Mouse (Mus musculus): ENCODE results near the gene Foxo1. TPM values are rescaled to one million over a fixed set of nuclear protein-coding genes. Genes with fewer than 3 reads are reported as not detected.

The Foxo1 gene
- polyA plus RNA-seq, 1 experiment from 2014 or later: 2.9 TPM

- no peaks in the 10 kb centered on the region for H3K36me3 ChIP-seq
- peaks cover 7% of the 10 kb centered on the region for H3K4me1 ChIP-seq (replicated peaks)
- H3K9ac ChIP-seq: no peak overlapping the region
- WGBS: 82% methylated on average over 13 of the region's 13 CpGs
- no peaks in the 10 kb centered on the region for H3K9me3 ChIP-seq
- no peak overlapping the region for H3K27ac ChIP-seq
- H3K27me3 ChIP-seq: no peaks in the 10 kb centered on the region
- ATAC-seq (ENCODE audit: low FRiP score): no peak
- H3K4me3 ChIP-seq: no peak overlapping the region
- no peak overlapping the region for H3K4me2 ChIP-seq
Measured at GRCm38 (mm10) chr3:52327146-52327545, 59.0 kb downstream of the Foxo1 start.

- H3K9ac ChIP-seq: no peak overlapping the region
- H3K36me3 ChIP-seq: no peaks in the 10 kb centered on the region
- no peak overlapping the region for H3K4me3 ChIP-seq
- H3K4me1 ChIP-seq (replicated peaks): no peaks in the 10 kb centered on the region
- no peaks in the 10 kb centered on the region for H3K27me3 ChIP-seq
- H3K9me3 ChIP-seq: no peaks in the 10 kb centered on the region
- ATAC-seq (ENCODE audit: low FRiP score): no peak
- no peak overlapping the region for H3K4me2 ChIP-seq
- WGBS: 95% methylated on average over 1 of the region's 1 CpGs
- no peak overlapping the region for H3K27ac ChIP-seq
Measured at GRCm38 (mm10) chr3:52331709-52332108, 63.6 kb downstream of the Foxo1 start.

- 84% methylated on average over 4 of the region's 4 CpGs for WGBS
- no peaks in the 10 kb centered on the region for H3K9me3 ChIP-seq
- no peak for ATAC-seq (ENCODE audit: low FRiP score)
Measured at GRCm38 (mm10) chr3:52338761-52339160, 70.6 kb downstream of the Foxo1 start.

GRCm38 (mm10) chr3:52340336-52341034 is 72.3 kb downstream of the Foxo1 start:
- H3K9me3 ChIP-seq: no peaks in the 10 kb centered on the region
- no peak overlapping the region for H3K4me2 ChIP-seq
- no peaks in the 10 kb centered on the region for H3K27me3 ChIP-seq
- no peak overlapping the region for H3K27ac ChIP-seq
- ATAC-seq (ENCODE audit: low FRiP score): no peak
- H3K36me3 ChIP-seq: no peaks in the 10 kb centered on the region
- H3K4me3 ChIP-seq: no peak overlapping the region
- H3K9ac ChIP-seq: no peak overlapping the region
- 91% methylated on average over 12 of the region's 12 CpGs for WGBS
- peaks cover 13% of the 10 kb centered on the region; the same call in 1 of the 2 replicates for H3K4me1 ChIP-seq (replicated peaks)

More at GRCm38 (mm10) chr3:52338761-52339160, 70.6 kb downstream of the Foxo1 start:
- Histone ChIP-seq H3K9ac (no peak overlapping the region), H3K36me3 (no peaks in the 10 kb centered on the region), H3K27ac (no peak overlapping the region), H3K4me3 (no peak overlapping the region), H3K4me1 (replicated peaks) (peaks cover 13% of the 10 kb centered on the region; the same call in 1 of the 2 replicates), H3K4me2 (no peak overlapping the region), H3K27me3 (no peaks in the 10 kb centered on the region)

GRCm38 (mm10) chr3:52342226-52342625 is 74.1 kb downstream of the Foxo1 start:
- Histone ChIP-seq H3K27ac (no peak overlapping the region), H3K9ac (no peak overlapping the region), H3K4me1 (replicated peaks) (peaks cover 13% of the 10 kb centered on the region; the same call in 1 of the 2 replicates), H3K9me3 (no peaks in the 10 kb centered on the region), H3K4me3 (no peak overlapping the region), H3K27me3 (no peaks in the 10 kb centered on the region), H3K36me3 (no peaks in the 10 kb centered on the region), H3K4me2 (no peak overlapping the region)
- no peak for ATAC-seq (ENCODE audit: low FRiP score)
- WGBS: 66% methylated on average over 3 of the region's 3 CpGs

GRCm38 (mm10) chr3:52342801-52343200 is 74.7 kb downstream of the Foxo1 start:
- Histone ChIP-seq H3K27ac (no peak overlapping the region), H3K4me3 (no peak overlapping the region), H3K9ac (no peak overlapping the region), H3K4me1 (replicated peaks) (peaks cover 13% of the 10 kb centered on the region), H3K27me3 (no peaks in the 10 kb centered on the region), H3K36me3 (no peaks in the 10 kb centered on the region), H3K9me3 (no peaks in the 10 kb centered on the region), H3K4me2 (no peak overlapping the region)
- 21% methylated on average over 3 of the region's 3 CpGs for WGBS
- ATAC-seq (ENCODE audit: low FRiP score): no peak

GRCm38 (mm10) chr3:52343270-52344070 is 75.3 kb downstream of the Foxo1 start:
- no peaks in the 10 kb centered on the region for H3K36me3 ChIP-seq
- ATAC-seq (ENCODE audit: low FRiP score): no peak
- H3K4me1 ChIP-seq (replicated peaks): peaks cover 18% of the 10 kb centered on the region
- no peak overlapping the region for H3K4me3 ChIP-seq
- H3K9ac ChIP-seq: no peak overlapping the region
- no peak overlapping the region for H3K4me2 ChIP-seq
- H3K27ac ChIP-seq: no peak overlapping the region
- WGBS: 88% methylated on average over 6 of the region's 6 CpGs
- no peaks in the 10 kb centered on the region for H3K9me3 ChIP-seq
- no peaks in the 10 kb centered on the region for H3K27me3 ChIP-seq

GRCm38 (mm10) chr3:52345881-52346280 is 77.7 kb downstream of the Foxo1 start:
- H3K27me3 ChIP-seq: no peaks in the 10 kb centered on the region
- H3K36me3 ChIP-seq: no peaks in the 10 kb centered on the region
- no peak for ATAC-seq (ENCODE audit: low FRiP score)
- H3K4me3 ChIP-seq: no peak overlapping the region
- H3K27ac ChIP-seq: no peak overlapping the region
- H3K4me1 ChIP-seq (replicated peaks): peaks cover 18% of the 10 kb centered on the region
- no peak overlapping the region for H3K4me2 ChIP-seq
- WGBS: 97% methylated on average over 11 of the region's 11 CpGs
- no peaks in the 10 kb centered on the region for H3K9me3 ChIP-seq
- no peak overlapping the region for H3K9ac ChIP-seq

- Histone ChIP-seq H3K9me3 (no peaks in the 10 kb centered on the region), H3K4me1 (replicated peaks) (peaks cover 14% of the 10 kb centered on the region), H3K27ac (no peak overlapping the region), H3K4me2 (no peak overlapping the region), H3K4me3 (no peak overlapping the region), H3K9ac (no peak overlapping the region), H3K27me3 (no peaks in the 10 kb centered on the region), H3K36me3 (no peaks in the 10 kb centered on the region)
- 83% methylated on average over 4 of the region's 4 CpGs for WGBS
- no peak for ATAC-seq (ENCODE audit: low FRiP score)
Measured at GRCm38 (mm10) chr3:52346986-52347710, 79.0 kb downstream of the Foxo1 start.

- no peak for ATAC-seq (ENCODE audit: low FRiP score)
- Histone ChIP-seq H3K27me3 (no peaks in the 10 kb centered on the region), H3K27ac (no peak overlapping the region), H3K4me2 (no peak overlapping the region), H3K36me3 (no peaks in the 10 kb centered on the region), H3K4me1 (replicated peaks) (peaks cover 7% of the 10 kb centered on the region), H3K9ac (no peak overlapping the region), H3K9me3 (no peaks in the 10 kb centered on the region), H3K4me3 (no peak overlapping the region)
- 46% methylated on average over 10 of the region's 10 CpGs for WGBS
Measured at GRCm38 (mm10) chr3:52347980-52348622, 80.0 kb downstream of the Foxo1 start.

- no peak for ATAC-seq (ENCODE audit: low FRiP score)
- 84% methylated on average over 8 of the region's 8 CpGs for WGBS
- H3K36me3 ChIP-seq: no peaks in the 10 kb centered on the region
Measured at GRCm38 (mm10) chr3:52350636-52351035, 82.5 kb downstream of the Foxo1 start.

GRCm38 (mm10) chr3:52351901-52352300 is 83.8 kb downstream of the Foxo1 start:
- H3K9me3 ChIP-seq: no peaks in the 10 kb centered on the region
- no peak overlapping the region for H3K4me2 ChIP-seq
- H3K27me3 ChIP-seq: no peaks in the 10 kb centered on the region
- H3K36me3 ChIP-seq: no peaks in the 10 kb centered on the region
- no peak for ATAC-seq (ENCODE audit: low FRiP score)
- no peak overlapping the region for H3K27ac ChIP-seq
- WGBS: 87% methylated on average over 9 of the region's 9 CpGs
- H3K4me3 ChIP-seq: no peak overlapping the region
- H3K4me1 ChIP-seq (replicated peaks): peaks cover 5% of the 10 kb centered on the region
- no peak overlapping the region for H3K9ac ChIP-seq

More at GRCm38 (mm10) chr3:52350636-52351035, 82.5 kb downstream of the Foxo1 start:
- Histone ChIP-seq H3K4me2 (no peak overlapping the region), H3K27me3 (no peaks in the 10 kb centered on the region), H3K9ac (no peak overlapping the region), H3K4me1 (replicated peaks) (peaks cover 5% of the 10 kb centered on the region), H3K27ac (no peak overlapping the region), H3K9me3 (no peaks in the 10 kb centered on the region), H3K4me3 (no peak overlapping the region)

Data from hindbrain, embryonic 13.5 days (tissue).